Mouse (Mus musculus) intestine, postnatal 0 days (tissue): Measurements from ENCODE around the gene Ugt1a5. TPM values are rescaled to one million over a fixed set of nuclear protein-coding genes. Genes with fewer than 3 reads are reported as not detected.
"Not testable (repeated sequence)": the region's sequence is repeated elsewhere in the genome, so short reads cannot be mapped to it uniquely, and the experiment has no call there.

Experiments used
- ATAC-seq: fragments of 200-750 bp; cut with Nextera tagmentation; 2 replicates; pipeline ENCODE4 v1.8.0; 2017; ENCODE audit warnings: mild to moderate bottlenecking, moderate TSS enrichment, moderate library complexity
- H3K27ac ChIP-seq: fragments of 300-500 bp; sonication (generic); 2 replicates; pipeline ENCODE4 v1.5.1; 2014; ENCODE audit warnings: mild to moderate bottlenecking, low read depth, low read length, moderate library complexity
- H3K27me3 ChIP-seq: fragments of 300-500 bp; sonication (generic); replicated peaks from 2 replicates; pipeline ENCODE4 v1.6.1; 2014; ENCODE audit warnings: low read length, mixed read lengths; ENCODE audit not compliant: control insufficient read depth, insufficient read depth
- H3K36me3 ChIP-seq: fragments of 300-500 bp; sonication (generic); 2 replicates; pipeline ENCODE4 v1.6.1; 2014; ENCODE audit warnings: mild to moderate bottlenecking, moderate library complexity; ENCODE audit not compliant: control insufficient read depth, insufficient read depth
- H3K4me1 ChIP-seq: fragments of 300-500 bp; sonication (generic); replicated peaks from 2 replicates; pipeline ENCODE4 v1.6.1; 2014; ENCODE audit warnings: antibody characterized with exemption, low read length, mixed read lengths; ENCODE audit not compliant: control insufficient read depth, insufficient read depth
- H3K4me2 ChIP-seq: fragments of 300-500 bp; sonication (generic); replicated peaks from 2 replicates; pipeline ENCODE4 v1.6.1; 2014; ENCODE audit warnings: low read depth, mild to moderate bottlenecking, moderate library complexity
- H3K4me3 ChIP-seq: fragments of 300-500 bp; sonication (generic); 2 replicates; pipeline ENCODE4 v1.5.1; 2014; ENCODE audit warnings: low read depth, low read length
- H3K9ac ChIP-seq: fragments of 300-500 bp; sonication (generic); 2 replicates; pipeline ENCODE4 v1.6.1; 2014; ENCODE audit warnings: mild to moderate bottlenecking, low read depth, low read length
- H3K9me3 ChIP-seq: fragments of 300-500 bp; sonication (generic); 2 replicates; pipeline ENCODE4 v1.6.1; 2016; ENCODE audit warnings: mixed run types; ENCODE audit not compliant: control insufficient read depth
- CTCF ChIP-seq: sonication (generic); IDR thresholded peaks from 2 replicates; pipeline ENCODE4 v1.5.1; 2016; ENCODE audit warnings: low read depth, mild to moderate bottlenecking, control low read depth, antibody characterized with exemption, moderate library complexity
- WGBS: fragments of 180-500 bp; shearing (Covaris S2); extraction: QIAGEN DNeasy Blood & Tissue Kit; methylation state at CpG from one replicate; pipeline ENCODE4 v1.1.7; 2014; 5-methylcytosine and 5-hydroxymethylcytosine counted together
- polyA plus RNA-seq: library from polyadenylated mRNA; unstranded; fragments of >200 nt; fragmentation: Nextera tagmentation; extraction: Ambion mirVana; gene quantifications from 2 replicates; pipeline ENCODE4 v1.2.1, GENCODE M21; 2015

Gene Ugt1a5
- polyA plus RNA-seq, 1 experiment from 2014 or later: not detected

DNA sequence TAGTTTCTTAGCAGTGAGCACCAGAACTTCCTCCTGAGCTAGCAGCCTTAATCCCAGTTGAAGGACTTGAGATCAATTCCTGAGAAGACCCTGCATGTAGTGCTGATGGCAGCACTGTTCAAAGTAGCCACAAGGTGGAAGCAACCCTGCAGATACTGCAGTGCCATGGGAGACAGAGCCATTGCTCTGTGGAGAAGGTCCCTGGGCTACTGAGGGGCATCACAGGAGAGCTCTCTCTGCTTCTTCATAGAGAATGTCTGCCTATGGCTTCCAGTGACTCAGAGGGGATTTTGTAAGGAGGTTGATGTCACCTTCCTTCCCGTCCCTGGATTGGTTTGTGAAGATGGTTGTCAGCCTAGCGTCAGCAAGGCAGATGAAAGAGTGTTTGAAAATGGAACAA, 15.7 kb upstream of the Ugt1a5 start:
- not testable (repeated sequence) for ATAC-seq, H3K4me1 ChIP-seq, H3K9ac ChIP-seq, H3K27me3 ChIP-seq, H3K36me3 ChIP-seq, H3K27ac ChIP-seq, H3K4me2 ChIP-seq, H3K9me3 ChIP-seq, H3K4me3 ChIP-seq
- TF ChIP-seq CTCF: peak; percentile 66
- 78% methylated on average over 2 of the region's 2 CpGs for WGBS

DNA sequence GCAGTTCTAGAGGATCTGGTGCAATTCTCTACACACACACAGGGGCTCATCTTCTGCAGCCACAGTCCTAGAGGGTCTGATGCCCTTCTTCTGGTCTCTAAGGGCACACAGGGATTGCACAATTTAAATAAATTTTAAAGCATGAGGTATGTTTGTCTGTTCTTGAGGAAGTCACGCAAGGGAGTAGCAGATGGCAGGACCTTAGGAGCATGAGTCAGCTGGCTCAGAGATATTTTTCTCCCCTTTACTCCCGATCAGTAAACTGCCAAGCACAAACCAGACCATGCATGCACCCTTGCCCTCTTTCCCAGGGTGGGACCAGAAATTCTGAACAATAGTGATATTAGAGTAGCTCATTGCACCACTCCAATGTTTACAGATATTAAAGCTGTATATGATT, 7.4 kb upstream of the Ugt1a5 start:
- H3K9me3 ChIP-seq: no peaks in the 10 kb centered on the region
- no peaks in the 10 kb centered on the region for H3K4me1 ChIP-seq
- no peak overlapping the region for H3K9ac ChIP-seq
- H3K27ac ChIP-seq: no peak overlapping the region
- 24% methylated on average over 2 of the region's 2 CpGs for WGBS
- no peak overlapping the region for H3K4me2 ChIP-seq
- no peaks in the 10 kb centered on the region for H3K27me3 ChIP-seq
- peak; percentile 31 for ATAC-seq
- TF ChIP-seq CTCF: no peak
- H3K4me3 ChIP-seq: no peak overlapping the region
- no peaks in the 10 kb centered on the region for H3K36me3 ChIP-seq

DNA sequence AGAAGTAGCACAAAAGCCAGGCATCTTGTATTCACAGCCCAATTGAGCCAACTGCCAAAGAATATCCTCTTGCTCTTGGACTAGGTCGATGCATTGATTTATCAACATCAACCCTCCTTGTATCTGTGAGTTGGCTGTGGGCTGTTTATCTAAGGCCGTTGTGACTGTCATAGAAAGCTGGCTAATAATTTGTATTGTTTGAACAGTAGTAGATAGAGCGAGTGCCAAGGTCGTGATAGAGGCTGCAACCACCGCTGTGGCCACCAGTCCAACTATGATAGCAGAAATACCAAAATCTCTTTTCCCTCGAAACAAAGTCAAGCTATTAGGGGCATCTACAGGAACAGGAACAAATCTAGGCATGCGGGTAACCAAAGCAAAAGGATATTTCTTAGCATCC, 6.4 kb downstream of the Ugt1a5 start:
- not testable (repeated sequence) for H3K27me3 ChIP-seq, ATAC-seq, H3K9ac ChIP-seq, H3K9me3 ChIP-seq, H3K36me3 ChIP-seq, H3K4me2 ChIP-seq, H3K4me1 ChIP-seq, H3K4me3 ChIP-seq, H3K27ac ChIP-seq
- WGBS: 70% methylated on average over 5 of the region's 7 CpGs

DNA sequence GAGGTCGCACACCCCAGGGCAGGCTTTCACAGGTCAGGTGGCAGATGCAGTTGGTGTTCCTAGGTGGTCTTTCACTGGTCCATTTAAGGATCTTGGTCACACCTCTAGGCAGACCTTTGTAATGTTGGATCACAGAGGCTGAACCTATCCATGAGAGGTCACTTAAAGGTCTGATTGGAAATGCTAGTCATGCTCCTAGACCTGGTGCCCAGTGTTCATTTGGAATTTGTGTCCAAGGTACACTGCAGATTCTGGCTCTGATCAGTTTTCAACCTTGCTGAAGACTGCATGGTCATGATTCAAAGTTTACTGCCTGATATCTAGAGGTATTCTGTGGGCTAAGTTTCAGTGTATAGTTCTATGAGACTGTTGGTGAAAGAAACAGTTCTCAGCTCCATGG, 13.8 kb downstream of the Ugt1a5 start:
- no peak overlapping the region for H3K27ac ChIP-seq
- no peak overlapping the region for H3K4me3 ChIP-seq
- H3K4me1 ChIP-seq: no peaks in the 10 kb centered on the region
- H3K27me3 ChIP-seq: no peaks in the 10 kb centered on the region
- H3K9ac ChIP-seq: no peak overlapping the region
- peaks cover 3% of the 10 kb centered on the region; the same call in 1 of the 2 replicates for H3K36me3 ChIP-seq
- no peak for TF ChIP-seq CTCF
- H3K4me2 ChIP-seq: no peak overlapping the region
- WGBS: 95% methylated on average over 1 of the region's 1 CpGs
- peaks cover 3% of the 10 kb centered on the region; the same call in 1 of the 2 replicates for H3K9me3 ChIP-seq
- ATAC-seq: no peak

DNA sequence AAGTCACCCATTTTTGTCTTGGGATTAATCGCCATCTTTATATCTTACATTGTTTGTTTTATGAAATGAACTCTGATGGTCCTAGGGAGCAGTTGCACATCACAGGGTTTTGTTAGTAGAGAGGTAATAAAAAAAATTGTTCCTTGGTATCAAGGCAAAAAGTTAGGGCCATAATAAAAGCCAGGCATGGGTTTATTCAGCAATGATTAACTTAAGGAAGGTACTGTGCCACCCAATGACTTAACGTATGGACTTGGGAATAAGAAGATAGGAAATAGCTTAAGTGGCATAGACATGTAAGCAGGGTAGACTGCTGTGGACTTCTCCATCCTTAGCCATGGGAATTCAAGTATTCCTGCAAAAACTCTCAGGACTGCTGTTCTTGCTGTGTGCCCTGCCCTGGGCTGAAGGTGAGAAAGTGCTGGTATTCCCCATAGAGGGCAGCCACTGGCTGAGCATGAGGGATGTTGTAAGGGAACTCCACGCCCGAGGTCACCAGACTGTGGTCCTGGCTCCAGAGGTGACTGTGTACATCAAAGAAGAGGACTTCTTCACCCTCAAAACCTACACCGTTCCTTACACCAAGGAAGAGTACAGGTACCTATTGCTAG, 20.6 kb downstream of the Ugt1a5 start:
- Histone ChIP-seq H3K9me3 (no peaks in the 10 kb centered on the region), H3K4me3 (no peak overlapping the region), H3K9ac (no peak overlapping the region), H3K36me3 (no peaks in the 10 kb centered on the region), H3K4me1 (no peaks in the 10 kb centered on the region), H3K4me2 (no peak overlapping the region), H3K27me3 (no peaks in the 10 kb centered on the region), H3K27ac (no peak overlapping the region)
- TF ChIP-seq CTCF: no peak
- peak; percentile 53 for ATAC-seq
- whole genome bisulfite sequencing: 68% methylated on average over 5 of the region's 5 CpGs

DNA sequence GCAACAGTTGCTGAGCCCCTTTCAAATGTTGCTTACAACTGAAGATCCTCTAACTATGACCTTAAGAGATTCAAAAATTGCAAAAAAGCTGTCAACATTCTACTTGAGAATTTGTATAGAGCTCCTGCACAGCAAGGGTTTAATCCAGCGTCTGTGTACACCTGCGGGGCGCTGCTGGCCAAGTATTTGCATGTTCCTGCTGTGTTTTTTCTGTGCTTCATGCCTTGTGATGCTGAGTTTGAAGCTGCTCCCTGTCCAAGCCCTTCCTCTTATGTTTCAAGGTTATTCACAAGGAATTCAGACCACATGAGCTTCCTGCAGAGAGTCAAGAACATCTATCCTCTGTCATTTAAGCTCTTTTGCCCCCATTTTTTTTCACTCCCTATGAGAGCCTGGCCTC, 26.3 kb downstream of the Ugt1a5 start:
- no peak for TF ChIP-seq CTCF
- Histone ChIP-seq H3K4me2 (no peak overlapping the region), H3K9me3 (no peaks in the 10 kb centered on the region), H3K36me3 (no peaks in the 10 kb centered on the region), H3K9ac (no peak overlapping the region), H3K27me3 (no peaks in the 10 kb centered on the region), H3K4me3 (no peak overlapping the region), H3K4me1 (no peaks in the 10 kb centered on the region), H3K27ac (no peak overlapping the region)
- ATAC-seq: no peak
- 72% methylated on average over 3 of the region's 3 CpGs for WGBS

DNA sequence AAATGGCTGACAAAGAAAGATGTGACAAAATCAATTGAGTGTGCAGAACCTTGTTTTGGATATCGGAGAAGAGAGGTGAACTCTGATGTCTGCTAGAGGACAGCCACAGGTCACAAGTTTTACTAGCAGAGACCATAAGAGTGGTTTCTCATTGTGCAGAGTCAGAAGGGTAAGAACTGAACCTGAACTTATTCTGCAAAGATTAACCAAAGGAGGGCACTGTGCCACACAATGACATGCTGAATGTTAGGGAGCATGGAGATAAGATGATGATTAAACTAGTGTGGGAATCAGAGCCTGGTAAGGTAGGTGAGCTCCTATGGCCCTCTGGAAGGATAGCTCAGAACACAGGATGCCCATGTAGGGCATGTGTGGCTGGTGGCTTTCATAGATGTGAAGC, 29.9 kb downstream of the Ugt1a5 start:
- Histone ChIP-seq H3K27ac (no peak overlapping the region), H3K9me3 (no peaks in the 10 kb centered on the region), H3K4me2 (no peak overlapping the region), H3K4me3 (no peak overlapping the region), H3K4me1 (no peaks in the 10 kb centered on the region), H3K36me3 (no peaks in the 10 kb centered on the region), H3K9ac (no peak overlapping the region), H3K27me3 (no peaks in the 10 kb centered on the region)
- WGBS: 86% methylated on average over 1 of the region's 1 CpGs
- no peak for ATAC-seq
- TF ChIP-seq CTCF: peak; percentile 40
